Mouse (Mus musculus): ENCODE data around the gene Vcp.
A peak's percentile ranks its signal among the peaks of the same experiment; 100 is the strongest.

Vcp gene

DNA sequence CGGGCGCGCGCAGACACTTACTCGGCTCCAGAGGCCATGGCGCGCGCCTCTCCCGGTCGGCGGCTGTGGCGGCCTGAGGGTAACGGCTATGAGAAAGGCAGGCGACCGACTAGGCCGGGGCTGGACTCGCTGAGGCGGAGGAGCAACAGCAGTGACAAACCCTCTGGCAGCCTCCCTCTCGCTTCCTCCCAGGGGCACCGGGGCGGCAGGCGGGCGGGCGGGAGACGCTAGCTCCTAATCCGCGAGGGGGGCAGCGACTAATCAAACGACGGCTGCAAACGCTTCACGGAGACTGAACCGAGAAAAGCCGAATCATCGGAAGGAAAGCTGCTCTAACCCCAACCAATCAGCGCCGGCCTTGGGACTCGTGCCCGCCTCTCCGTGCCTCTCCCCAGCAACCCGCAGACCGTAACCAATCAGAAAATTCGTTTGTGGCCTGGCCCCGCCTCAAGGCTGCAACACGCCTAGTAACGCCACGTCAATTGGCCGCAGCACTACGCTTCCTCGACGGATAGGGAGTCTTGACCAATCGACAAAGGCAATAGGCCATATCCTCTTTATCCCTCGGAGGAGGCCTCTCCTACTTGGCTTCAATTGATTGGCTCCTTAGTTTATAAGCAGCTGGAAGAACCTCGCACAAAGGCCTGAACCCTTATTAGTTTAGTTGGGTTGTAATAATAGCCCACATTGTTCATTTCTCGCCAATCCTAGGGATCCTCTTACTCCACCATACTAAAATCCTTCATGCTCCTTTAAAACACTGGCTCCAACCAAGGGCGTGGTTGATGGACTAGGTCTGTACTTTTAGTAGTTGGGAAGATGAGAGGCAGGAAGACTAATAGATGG lies at the start of gene Vcp:
Gene Vcp, minus strand, starts transcription at position 367 of the 846 bp plus-strand sequence.
- peak; percentile 96 to 97 for DNase-seq

- DNase-seq = peak; percentile 76 to 81
These were observed 46.9 kb upstream of the Vcp start for GRCm38 (mm10) chr4:43047231-43047630.

DNA sequence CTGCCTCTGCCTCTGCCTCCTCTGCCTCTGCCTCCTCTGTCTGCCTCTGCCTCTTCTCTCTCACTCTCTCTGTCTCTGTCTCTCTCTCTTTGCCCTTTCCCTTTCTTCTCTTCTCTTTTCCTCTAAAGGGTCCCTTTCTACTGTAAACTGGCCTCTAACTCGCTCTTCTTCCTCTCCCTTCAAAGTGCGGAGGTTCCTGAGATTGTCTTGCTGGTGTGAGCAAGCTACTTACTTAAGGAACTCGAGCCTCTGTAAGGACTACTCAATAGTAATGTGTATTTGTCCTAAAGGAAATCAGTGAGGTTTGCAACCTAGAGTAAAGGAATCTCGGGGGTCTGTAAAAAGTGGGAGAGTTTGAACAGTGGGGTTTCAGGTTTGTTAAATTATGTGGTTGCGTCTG lies 46.3 kb upstream of the Vcp start:
- DNase-seq = no peak

DNA sequence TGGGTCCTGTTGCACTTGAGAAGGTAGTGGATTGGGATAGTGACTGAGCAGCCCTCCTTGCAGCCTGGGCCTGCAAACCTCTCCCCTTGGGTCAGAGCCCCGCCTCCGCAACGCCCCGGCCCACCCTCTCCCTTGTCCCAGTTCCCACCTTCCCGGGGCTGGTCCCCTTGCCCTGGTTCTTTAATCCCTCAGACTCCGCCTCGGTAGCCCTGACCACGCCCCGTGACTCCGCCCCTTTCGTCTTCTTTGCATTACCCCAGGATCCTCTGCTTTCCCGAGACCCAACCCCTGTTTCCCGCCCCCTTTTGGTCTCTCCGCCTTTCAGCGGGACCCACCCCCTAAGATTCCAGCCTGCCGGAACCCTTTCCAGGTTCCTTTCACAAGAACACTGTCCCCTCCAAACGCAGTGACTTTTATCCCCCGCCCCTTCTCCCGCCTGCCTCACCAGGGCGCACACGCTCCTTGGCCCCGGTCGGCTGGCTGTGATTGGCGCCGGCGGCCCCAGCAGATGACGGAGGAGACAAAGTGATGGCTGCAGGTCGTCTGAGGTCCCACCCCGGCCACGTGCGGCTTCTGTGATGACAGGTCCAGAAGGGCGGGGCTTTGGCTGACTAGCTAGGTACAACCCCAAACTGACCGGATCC lies 45.5 kb upstream of the Vcp start, which contains the start of gene Fam214b:
Gene Fam214b, minus strand, starts transcription at position 562 of the 644 bp plus-strand sequence.
- DNase-seq = peak; percentile 98

DNA sequence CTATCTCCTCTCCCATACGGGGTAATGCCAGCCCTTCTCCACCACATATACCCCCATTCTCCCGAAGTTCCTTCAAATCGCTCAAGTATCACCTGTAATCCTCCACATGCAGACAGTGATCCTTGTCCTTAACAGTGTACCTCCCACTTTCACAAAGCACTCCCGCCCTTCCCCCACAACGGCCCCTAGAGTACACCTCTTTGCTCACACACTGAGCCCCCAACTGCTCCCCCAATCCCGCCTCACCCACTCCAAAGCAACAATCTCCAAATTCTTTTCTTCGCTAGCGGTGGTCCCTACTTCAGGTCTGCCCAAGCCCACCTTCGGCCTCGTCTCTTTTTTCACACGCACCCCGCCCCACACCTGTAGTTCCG lies 45.0 kb upstream of the Vcp start:
- no peak for DNase-seq

DNA sequence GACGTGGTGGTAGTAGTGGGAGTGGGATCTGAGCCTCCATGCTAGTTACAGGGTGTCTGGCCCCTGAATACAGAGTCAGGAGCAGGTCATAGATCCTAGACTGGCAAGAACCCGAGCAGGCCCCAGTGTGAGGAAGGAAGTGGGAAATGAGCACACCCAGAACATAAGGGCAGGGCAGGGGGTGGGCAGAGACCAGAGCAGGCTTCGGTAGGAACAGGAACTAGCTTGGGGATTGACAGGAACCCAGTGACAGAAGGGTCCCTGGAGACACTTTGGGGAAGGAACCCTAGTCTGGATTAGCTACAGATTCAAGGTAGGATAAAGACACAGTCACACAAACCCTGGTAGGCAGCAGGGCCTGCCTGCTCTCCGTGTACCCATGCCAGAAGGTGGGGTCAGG lies 44.4 kb upstream of the Vcp start:
- DNase-seq = peak; percentile 31 to 43

DNA sequence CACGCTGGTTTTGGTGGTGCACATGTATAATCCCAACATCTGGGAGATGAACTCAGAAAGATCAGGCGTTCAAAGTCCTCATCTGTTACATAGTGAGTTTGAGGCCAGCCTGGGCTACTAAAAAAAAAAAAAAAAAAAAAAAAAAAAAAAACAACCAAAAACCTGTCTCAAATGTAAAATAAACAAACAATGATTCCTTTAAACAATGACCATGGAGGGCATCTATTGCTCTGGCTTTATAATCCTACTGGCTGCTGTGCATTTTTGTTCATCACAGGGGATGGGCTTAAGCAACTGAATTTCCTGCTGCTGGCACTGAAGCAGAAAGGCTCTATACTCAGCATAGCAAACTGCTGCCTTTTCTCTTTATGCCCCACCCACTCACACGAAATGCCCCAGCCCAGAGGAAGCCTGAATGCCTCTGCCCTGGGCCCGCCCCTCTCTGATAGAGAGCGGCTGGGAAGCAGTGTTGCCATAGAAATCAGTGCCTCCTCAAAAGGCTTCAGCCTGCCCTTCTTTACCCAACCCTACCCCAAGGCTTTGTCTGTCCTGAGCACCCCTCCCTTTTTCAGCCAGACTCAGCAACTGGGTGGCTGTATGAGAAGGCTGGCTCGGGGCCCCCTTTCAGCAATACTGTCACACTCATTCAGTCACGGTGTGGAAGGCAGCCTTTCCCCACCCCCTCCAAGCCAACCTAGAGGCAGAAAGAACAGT lies 43.5 kb upstream of the Vcp start:
- DNase-seq = peak; percentile 84 to 86

- no peak for DNase-seq
These were observed 40.7 kb upstream of the Vcp start for GRCm38 (mm10) chr4:43040881-43041547.

- peak; percentile 98 for DNase-seq
These were observed 39.8 kb upstream of the Vcp start for GRCm38 (mm10) chr4:43040114-43040572.

- DNase-seq = no peak
These were observed 39.3 kb upstream of the Vcp start for GRCm38 (mm10) chr4:43039609-43040008.

GRCm38 (mm10) chr4:43038567-43039495 lies 38.5 kb upstream of the Vcp start:
- DNase-seq = no peak

DNA sequence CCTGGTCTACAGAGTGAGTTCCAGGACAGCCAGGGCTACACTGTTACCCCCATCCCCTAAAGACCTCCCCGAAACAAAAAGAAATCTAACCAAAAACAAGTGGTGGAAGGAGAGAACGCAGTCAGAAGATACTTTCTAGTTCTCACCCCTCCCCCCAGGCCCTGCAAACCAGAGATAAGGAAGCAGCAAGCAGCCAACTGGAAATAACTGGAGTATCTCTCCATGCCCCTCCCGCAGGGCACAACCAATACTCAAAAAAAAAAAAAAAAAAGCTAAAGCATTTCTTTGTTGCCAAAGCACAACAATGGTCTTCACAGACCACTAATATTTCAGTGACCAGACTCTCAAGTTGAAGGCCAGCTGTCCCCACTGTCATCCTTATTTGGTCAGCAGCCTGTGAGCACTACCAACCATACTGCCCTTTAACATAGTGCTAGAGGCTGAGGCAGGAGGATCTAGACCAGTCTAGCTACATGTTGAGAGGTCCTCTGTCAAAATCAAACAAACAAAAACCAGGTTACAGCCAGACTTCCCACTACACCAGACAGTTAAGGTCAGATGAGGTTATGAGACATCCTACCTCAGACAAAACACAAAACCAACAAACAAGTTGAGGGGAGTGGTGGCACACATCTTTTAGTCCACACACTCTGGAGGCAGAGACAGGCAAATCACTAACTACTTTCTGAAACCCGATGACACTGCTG lies 37.7 kb upstream of the Vcp start:
- no peak for DNase-seq

- DNase-seq = no peak
These were observed 36.0 kb upstream of the Vcp start for GRCm38 (mm10) chr4:43036356-43036755.

- DNase-seq = no peak
These were observed 35.5 kb upstream of the Vcp start for GRCm38 (mm10) chr4:43035851-43036250.

DNA sequence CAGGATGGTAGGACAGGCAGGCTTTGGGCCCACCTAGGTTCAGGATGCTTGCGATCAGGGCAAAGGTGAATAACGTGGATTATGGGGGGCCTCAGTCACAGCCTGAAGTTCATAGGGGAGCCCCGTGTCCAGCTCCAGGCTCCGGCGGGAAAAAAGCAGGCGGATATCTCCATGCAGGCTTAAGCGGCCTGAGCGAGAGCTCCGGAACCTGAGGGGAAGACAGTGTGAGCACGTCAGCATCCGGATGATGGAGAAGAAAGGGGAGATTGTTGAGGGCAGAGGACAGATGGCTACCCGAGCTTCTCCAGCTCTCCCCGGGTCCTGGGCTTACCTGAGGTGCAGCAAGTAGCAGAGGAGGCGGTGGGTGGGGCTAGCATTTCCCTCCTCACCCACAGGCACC lies 33.2 kb upstream of the Vcp start:
- no peak for DNase-seq

DNA sequence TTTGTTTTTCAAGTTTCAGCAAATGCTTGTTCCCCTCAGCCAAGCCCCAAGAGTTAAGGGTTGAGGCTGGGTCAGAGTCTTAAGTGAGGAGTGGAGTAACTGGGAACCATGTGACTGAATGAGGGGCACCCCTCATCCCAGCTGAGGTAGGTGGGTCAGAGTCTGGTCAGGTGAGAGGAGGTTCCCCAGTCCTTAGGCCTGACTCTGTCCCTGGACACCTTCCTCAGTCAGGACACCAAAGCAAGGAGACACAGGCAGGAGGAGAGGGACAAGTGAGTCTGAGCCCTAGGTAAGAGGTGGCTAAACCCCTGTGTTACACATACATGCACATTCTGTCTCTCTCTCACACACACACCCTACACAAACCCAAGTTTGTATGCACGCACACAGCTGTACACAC lies 32.2 kb upstream of the Vcp start:
- no peak for DNase-seq

- DNase-seq = peak; percentile 85
These were observed 31.1 kb upstream of the Vcp start, which contains the start of gene Stoml2 for GRCm38 (mm10) chr4:43031237-43031995. Gene Stoml2 (minus strand): TSS chr4:43031710.

- no peak for DNase-seq
These were observed 30.5 kb upstream of the Vcp start for GRCm38 (mm10) chr4:43030780-43031230.

GRCm38 (mm10) chr4:43030352-43030751 lies 30.0 kb upstream of the Vcp start:
- DNase-seq = no peak

DNA sequence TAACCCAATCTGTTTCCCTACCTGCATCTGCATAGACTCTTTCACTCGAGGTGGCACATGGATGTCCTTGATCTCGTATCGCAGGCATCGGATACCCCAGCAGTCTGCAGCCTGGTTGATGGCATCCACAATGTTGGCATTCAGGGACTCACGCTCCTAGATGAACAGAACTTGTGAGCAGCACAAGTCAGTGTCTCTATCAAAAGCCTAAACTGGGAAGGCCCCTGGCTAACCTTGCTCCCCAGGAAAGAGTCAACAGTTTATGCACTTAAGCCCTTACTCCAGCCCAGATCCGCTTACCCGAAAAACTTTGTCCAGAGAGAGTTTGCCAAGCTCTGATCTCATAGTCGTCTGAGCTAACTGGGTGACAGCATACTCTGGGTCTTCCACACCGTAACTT lies 29.4 kb upstream of the Vcp start:
- DNase-seq = no peak

Measured in B cell, adult 2 months (primary cell).